ENCODE assay signal across 8 mouse cellular contexts in the genomic region with DNA sequence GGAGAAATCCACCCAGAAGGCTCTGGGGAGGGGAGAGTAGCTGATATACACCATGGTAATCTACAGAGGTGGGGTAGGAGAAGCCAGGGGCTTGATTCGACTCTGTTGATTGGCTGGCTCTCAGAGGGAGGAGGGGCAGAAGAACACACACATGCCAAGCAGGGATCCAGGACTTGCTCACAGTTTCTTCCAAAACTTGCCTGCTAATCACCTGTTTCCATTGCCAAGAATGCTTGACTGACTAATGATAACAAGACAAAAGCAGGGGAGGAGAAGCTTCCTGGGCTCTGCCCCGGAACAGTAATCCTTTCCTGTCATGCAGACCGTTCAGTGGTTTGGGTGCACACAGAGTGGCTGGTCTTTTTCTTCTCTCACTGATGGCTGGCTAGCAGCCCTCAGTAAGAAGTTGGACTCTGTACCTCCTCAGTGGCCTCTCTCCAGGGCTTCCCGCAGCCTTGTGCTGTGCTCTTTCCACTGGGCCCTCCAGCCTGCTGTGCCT.
DNase-seq lines count a peak whose midpoint lies in the region; ATAC-seq and TF ChIP-seq lines count a peak whose summit lies in the region.

No protein-coding gene starts in this region.

- no peaks in the 10 kb centered on the region for H3K9me3 ChIP-seq in heart, embryonic 14.5 days (ENCODE audit: control insufficient read depth, low read length)
- no peaks in the 10 kb centered on the region for H3K9me3 ChIP-seq in kidney, postnatal 0 days (replicated peaks; ENCODE audit: low read length)

- no peaks in the 10 kb centered on the region for H3K36me3 ChIP-seq in heart, embryonic 14.5 days (ENCODE audit: control insufficient read depth, insufficient read depth, low read length)
- no peaks in the 10 kb centered on the region for H3K36me3 ChIP-seq in kidney, postnatal 0 days (ENCODE audit: insufficient read depth, low read length)

- peak overlapping the region; percentile 30; the same call in 1 of the 2 replicates for H3K9ac ChIP-seq in heart, embryonic 14.5 days (ENCODE audit: low read length)
- no peak overlapping the region for H3K9ac ChIP-seq in kidney, postnatal 0 days (ENCODE audit: low read depth, low read length)

- DNase-seq in Muller cell, postnatal 12 days (ENCODE audit: inconsistent ontology term): peak; percentile 90
- DNase-seq in brain, adult 2 months (ENCODE audit: low read depth, low spot score): peak; percentile 28
- peak; percentile 61 for DNase-seq in kidney, postnatal 0 days (ENCODE audit: low spot score)
- DNase-seq in thymus, postnatal 4 days: no peak
- DNase-seq in cerebellum, adult 8-10 months: no peak
- DNase-seq in adipocyte (ENCODE audit: low spot score): no peak

- H3K4me1 ChIP-seq in heart, embryonic 14.5 days (ENCODE audit: control insufficient read depth in 2 of 2, insufficient read depth in 2 of 2, low read length in 2 of 2): peaks cover 17 to 19% of the 10 kb centered on the region in 2 experiments
- peaks cover 5% of the 10 kb centered on the region; the same call in 1 of the 2 replicates for H3K4me1 ChIP-seq in kidney, postnatal 0 days (replicated peaks; ENCODE audit: insufficient read depth, low read length)

- H3K27ac ChIP-seq in heart, embryonic 14.5 days (replicated peaks in 1 of 2; ENCODE audit: control insufficient read depth in 1 of 2, insufficient read depth in 1 of 2, low read depth in 2 of 2, low read length in 2 of 2): peak overlapping the region; percentile 68 to 72
- H3K27ac ChIP-seq in kidney, postnatal 0 days: peak overlapping the region; percentile 39

- H3K27me3 ChIP-seq in heart, embryonic 14.5 days (ENCODE audit: control insufficient read depth, insufficient read depth, low read length): no peaks in the 10 kb centered on the region
- H3K27me3 ChIP-seq in kidney, postnatal 0 days (ENCODE audit: insufficient read depth, low read length): no peaks in the 10 kb centered on the region

- peak overlapping the region; percentile 32; the same call in 1 of the 2 replicates for H3K4me2 ChIP-seq in heart, embryonic 14.5 days (ENCODE audit: low read length)
- no peak overlapping the region for H3K4me2 ChIP-seq in kidney, postnatal 0 days (ENCODE audit: low read length)

- WGBS in heart, embryonic 14.5 days: 10% methylated on average over 4 of the region's 4 CpGs
- WGBS in kidney, postnatal 0 days: 18% methylated on average over 4 of the region's 4 CpGs

- H3K4me3 ChIP-seq in heart, embryonic 14.5 days (ENCODE audit: control insufficient read depth in 1 of 2, insufficient read depth in 1 of 2, low read depth in 1 of 2, low read length in 2 of 2): no peak overlapping the region
- H3K4me3 ChIP-seq in kidney, postnatal 0 days (replicated peaks; ENCODE audit: low read depth, low read length): no peak overlapping the region

- ATAC-seq in heart, embryonic 14.5 days (ENCODE audit: insufficient number of reproducible peaks, insufficient read depth, low FRiP score, low read depth): peak; percentile 64; the same call in 1 of the 2 replicates
- ATAC-seq in kidney, postnatal 0 days (replicated peaks; ENCODE audit: low FRiP score, low read depth): peak; percentile 54; the same call in 1 of the 2 replicates
- no peak for ATAC-seq in megakaryocyte, adult 5-6 weeks (ENCODE audit: poor library complexity, severe bottlenecking)

- TF ChIP-seq CTCF in kidney, postnatal 0 days (IDR thresholded peaks at IDR 0.05; ENCODE audit: low read depth): no peak

Comparison
In these comparisons a context has a peak if more than half of its experiments do, and no peak if none do; other contexts are left out.
1. DNase-seq: peak in Muller cell, postnatal 12 days (single experiment), brain, adult 2 months (single experiment) and kidney, postnatal 0 days (single experiment); none in thymus, postnatal 4 days (single experiment), cerebellum, adult 8-10 months (single experiment) and adipocyte (single experiment).